Mouse (Mus musculus) cerebellum, postnatal 10 days (tissue): ENCODE data around the gene Ikzf3.
A peak's percentile ranks its signal among the peaks of the same experiment; 100 is the strongest.

Source experiments
- DNase-seq, 2 experiments: peaks; one replicate each; pipeline ENCODE4 v3.0.0; 2021; ENCODE audit warnings: mixed read lengths in 2 of 2

Gene Ikzf3

DNA sequence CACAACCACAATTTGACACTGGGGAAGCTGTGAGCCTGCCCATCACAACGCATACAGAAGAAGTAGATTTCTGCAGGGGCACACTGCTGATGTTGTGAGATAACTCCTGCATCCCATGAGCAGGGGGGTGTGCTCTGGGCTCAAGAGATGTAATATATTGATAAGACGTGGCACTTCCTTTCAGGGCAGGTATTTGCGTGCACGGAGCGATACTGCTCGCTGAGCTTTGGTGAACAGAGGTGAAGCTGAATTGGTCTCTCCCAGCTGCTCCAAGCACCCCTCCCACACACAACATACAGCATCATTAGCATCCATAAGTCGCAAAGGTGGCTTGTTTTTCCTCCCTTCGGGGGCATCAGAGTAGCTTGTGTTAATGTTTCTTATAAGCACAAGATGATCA lies 35.7 kb downstream of the Ikzf3 start:
- DNase-seq, result no peak

GRCm38 (mm10) chr11:98509434-98509833 lies 36.4 kb downstream of the Ikzf3 start:
- peak; percentile 82 to 91 for DNase-seq

DNA sequence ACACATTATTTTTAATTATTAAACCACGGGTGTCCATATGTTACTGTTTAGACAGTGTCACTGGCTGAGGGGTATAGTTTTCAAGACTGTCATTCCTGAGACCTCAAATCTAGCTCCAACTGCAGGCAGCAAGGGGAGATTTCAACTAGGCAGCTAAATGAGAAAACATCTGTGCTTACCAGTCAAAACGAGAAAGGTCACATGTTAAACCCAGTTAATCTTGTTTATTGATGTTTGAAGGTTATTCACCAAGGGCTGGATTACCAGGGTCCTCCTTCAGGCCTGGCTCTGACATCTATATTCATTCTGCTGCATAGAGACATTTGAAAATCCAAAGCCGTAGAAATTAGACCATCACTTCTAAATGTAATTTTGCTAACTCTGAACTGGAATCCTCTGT lies 40.9 kb downstream of the Ikzf3 start:
- DNase-seq, result no peak

DNA sequence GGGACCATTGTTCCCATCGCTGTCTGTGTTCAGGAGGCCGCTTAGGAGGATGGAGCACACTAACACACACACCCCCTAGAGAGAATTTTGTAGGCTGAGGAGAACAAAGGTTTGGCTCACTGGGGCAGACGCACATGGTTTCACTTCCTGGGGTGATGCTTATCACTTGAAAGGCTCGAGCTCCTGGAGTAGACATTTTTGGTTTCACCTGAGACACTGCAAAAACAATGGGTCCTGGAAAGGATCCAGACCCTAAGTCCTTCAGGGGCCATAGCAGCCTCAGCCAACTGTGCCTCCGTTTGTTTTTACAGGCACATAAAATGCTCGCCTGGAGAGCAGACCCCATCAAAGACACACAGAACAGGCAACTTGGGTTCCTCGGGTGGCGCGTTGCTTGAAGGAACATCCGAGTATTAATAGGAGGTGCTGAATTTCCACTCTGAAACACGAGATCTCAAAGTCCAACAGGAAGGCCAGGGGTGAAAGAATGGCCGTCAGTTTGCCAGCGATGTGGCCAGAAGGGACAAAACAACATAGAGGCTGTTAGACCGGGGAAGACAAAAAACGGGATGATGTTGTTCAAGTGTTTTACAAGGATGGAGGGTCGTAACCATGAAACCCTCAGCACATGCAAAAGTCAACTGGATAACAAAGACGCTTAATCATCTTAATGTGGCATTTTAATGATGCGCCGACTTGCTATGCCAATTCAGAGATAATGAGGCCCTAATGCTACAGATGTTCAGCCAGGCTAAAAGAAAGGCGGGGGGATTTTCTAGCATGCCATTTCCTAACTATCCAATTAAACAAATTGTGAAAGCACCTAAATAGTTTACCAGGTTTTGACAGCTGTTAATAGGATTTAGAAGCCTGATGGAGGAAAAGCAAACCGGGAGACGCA lies 48.2 kb downstream of the Ikzf3 start:
- DNase-seq, result no peak

DNA sequence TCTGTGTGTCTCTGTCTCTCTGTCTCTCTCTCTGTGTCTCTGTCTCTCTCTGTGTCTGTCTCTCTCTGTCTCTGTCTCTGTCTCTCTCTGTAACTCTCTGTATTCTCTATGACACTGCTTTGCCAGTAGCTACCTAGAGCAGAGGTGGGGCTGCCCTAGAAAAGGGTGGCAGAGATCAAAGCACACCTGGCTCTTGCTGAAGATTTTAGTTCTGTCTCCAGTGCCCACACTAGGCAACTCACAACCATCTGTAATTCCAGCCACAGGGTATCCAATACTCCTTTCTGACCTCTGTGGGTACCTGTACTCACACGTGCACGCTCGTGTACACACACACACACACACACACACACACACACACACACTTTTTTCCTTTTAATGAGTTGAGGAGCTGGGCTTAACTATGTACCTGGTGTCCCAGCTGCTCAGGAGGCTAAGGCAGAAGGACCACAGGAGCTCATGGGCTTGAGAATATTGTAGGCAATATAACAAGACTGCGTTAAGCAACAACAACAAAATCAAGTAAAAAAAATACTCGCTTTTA lies 50.6 kb downstream of the Ikzf3 start:
- no peak for DNase-seq

GRCm38 (mm10) chr11:98493394-98493793 lies 52.4 kb downstream of the Ikzf3 start:
- no peak for DNase-seq

DNA sequence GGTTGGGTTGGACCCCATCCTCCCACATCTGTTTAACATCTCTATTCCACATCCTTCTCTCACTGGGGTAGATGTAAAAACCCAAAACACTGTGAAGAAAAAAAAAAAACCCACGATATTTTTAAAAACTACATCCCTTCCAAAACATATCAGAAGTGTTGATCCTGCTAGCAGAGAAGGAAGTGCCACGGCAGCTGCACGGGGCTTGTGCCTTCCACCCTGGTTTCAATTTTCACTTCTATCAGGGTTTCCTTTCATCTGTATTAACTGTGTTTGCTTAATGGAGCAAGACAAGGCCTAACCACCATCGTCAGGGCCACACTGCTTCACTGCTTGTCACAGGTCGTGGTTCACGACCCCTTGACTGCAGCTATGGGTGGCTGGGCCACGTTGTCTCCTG lies 52.9 kb downstream of the Ikzf3 start:
- DNase-seq, result no peak

DNA sequence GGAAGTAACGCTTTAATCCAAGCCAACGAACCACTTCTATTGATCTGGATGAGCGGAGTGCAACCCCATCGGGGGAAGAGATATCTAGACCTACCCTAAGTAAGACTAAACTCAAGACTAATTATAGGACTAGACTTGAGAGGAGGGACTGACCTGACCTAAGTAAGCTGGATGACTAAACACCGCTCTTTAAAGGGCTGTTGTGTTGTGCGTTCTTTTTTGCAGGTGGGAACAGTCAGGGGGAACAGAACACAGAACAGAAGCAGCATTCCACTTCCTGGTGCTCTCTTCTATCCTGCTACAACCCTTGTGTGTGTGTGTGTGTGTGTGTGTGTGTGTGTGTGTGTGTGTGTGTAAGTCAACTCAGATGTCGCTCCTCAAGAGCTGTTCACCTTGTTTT lies 54.3 kb downstream of the Ikzf3 start:
- DNase-seq, result no peak

- DNase-seq, result no peak
Measured at GRCm38 (mm10) chr11:98488540-98489234, 57.1 kb downstream of the Ikzf3 start.

DNA sequence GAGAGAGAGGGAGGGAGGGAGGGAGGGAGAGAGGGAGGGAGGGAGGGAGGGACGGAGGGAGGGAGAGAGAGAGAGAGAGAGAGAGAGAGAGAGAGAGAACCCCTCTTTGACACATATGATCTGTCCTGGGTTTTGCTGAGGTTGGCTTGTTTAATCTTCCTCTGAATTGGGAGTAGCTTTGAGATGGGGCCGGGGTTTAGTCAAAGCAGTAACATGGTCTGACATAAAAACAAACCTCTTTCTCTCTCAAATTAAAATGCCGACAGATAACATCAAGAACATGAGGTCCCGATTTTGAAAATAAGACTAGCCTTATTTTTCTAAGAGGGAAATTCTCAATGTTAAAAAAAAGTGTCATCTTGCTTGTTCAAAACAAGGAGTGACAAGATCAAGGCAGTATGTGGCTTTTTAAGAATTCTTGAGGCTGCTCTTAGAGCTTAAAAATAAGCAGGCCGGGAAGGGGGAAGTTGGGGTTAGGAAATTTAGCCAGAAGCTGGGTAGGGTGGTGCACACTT lies 58.2 kb downstream of the Ikzf3 start:
- DNase-seq, result no peak

DNA sequence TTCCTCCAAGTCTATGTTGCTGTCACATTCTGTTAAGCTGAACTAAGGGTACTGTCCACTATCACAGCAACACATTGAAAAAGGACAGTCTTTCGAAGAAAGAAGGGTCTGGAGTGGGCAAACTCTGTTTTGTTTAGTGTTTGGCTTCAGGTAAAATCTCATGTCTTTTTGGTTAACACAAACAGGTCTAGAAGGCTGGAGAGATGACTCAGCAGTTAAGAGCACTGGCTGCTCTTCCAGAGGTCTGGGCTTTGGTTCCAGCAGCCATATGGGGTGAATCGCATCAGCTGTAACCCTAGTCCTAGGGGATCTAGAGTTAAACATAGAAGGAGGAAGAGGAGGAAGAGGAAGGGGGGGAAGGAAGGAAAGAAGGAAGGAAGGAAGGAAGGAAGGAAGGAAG lies 60.1 kb downstream of the Ikzf3 start:
- no peak for DNase-seq

GRCm38 (mm10) chr11:98482067-98482466 lies 63.8 kb downstream of the Ikzf3 start:
- no peak for DNase-seq

GRCm38 (mm10) chr11:98481231-98481630 lies 64.6 kb downstream of the Ikzf3 start:
- DNase-seq, result no peak

- no peak for DNase-seq
Measured at GRCm38 (mm10) chr11:98479940-98480497, 65.8 kb downstream of the Ikzf3 start.

DNA sequence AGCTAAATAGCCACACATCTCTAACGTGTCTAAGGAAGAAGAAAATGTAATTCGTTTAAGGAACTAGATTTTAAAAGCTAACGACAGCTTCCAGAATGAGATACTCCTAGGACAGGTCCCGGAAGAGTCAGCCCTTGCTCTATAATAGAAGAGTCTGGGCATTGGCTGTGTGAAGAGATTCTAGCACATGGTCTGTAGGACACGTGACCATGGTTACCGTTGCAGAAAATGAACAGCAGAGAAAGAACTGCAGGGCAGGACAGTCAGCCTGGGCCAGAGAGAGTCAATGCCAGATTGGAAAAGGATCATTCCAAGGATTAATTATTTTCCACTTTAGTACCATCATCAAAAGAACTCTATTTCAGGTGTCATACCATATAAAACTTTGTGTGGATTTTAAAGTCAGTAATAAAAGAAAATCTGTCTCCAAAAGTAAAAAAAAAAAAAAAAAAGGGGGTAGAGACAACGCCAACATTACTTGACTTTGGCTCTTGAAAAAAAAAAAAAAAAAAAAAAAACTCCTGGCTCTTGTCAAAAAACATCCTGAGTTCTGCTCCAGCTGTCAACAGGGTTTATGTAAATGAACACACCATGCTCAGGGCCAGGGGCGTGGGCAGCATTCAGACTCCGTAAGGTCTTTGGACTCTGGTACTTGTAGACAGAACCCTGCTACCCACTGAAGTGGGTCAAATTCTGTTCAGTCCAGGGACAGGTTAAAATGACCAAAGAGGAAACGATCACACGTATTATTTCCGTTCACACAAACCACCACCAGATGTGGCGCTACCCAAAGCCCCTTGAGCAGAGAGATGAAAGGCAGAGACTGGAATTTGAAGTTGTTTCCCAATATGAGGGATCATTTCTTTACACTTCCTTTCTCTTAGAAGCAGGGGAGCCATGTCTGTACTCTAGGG lies 66.5 kb downstream of the Ikzf3 start:
- peak; percentile 42 to 48 for DNase-seq

- no peak for DNase-seq
Measured at GRCm38 (mm10) chr11:98477011-98477701, 68.7 kb downstream of the Ikzf3 start.

GRCm38 (mm10) chr11:98476434-98476807 lies 69.4 kb downstream of the Ikzf3 start:
- DNase-seq, result no peak

DNA sequence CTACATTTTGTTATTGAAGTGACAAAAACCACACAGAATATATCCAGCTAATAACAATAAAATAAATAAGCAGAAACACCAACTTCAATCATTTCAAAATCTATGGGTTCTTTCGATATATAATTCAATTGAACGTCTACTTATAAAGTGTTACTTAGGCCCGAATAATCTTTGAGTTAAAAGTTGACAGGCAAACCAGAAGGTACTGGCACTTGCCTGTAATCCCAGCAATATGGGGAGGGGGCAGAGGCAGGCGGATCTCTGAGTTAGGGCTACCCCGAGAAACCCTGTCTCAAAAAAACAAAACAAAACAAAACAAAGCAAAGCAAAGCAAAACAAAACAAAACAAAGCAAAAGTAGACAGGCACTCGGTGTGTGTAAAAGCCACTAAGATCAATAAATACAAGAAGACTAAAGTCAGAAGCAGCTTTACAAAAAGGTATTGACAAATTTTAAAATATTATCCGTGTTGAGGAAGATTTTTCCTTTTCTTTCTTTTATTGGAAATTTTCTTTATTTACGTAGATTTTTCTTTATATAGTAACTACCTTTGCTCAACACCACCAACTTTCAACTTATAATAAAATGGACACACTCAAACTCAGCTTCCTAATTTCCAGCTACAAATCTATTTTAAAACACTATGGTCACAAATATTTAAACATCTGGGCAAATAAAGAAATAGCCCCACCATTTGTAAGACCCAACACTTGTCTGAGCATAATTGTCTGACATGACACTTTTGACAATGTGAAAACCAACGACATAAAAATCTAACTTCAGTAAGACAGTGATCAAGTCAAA lies 70.0 kb downstream of the Ikzf3 start:
- no peak for DNase-seq

DNA sequence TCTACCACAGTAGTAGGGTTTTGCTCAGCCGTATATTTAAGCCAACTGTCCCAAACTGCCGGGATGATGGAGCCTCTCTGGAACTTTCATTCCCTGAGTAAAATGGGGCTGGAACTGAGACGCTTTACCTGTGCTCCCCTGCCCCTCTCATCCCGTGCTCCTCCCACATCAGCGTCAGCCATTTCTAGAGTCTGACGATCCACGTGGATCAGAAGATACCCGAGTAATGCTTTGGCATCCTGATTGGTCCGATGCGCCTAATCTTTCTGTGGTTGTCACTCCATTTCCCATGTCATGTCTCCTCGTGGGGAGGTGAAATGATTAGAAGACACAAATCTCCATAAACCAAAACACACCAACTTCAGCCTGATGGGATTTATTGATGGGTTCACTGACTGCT lies 70.9 kb downstream of the Ikzf3 start:
- DNase-seq, result no peak

DNA sequence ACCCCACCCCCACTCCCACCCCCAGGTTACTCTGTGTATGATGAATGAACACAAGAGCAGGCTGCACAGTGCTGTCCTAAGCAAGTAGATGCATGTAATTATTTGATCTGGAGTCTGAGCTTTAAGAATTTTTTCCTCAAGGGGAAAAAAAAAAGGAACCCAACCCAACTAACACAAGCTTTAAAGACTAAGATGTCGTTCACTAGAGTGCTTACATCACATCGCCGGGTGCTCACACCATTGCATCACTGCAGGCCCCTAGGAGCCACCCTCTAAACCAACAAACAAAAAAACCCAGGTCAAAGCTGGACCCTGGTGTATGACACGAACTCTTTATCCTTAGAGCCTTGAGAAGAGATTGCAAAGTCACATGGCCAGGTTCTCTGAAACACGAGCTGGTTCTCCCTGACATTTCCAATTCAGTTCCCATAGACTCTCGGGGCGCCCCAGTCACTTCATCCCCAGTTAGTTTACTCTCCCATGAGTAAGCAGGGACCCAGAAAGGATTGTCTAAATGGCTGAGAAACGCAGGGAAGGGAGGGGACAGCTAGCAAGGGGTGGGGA lies 71.8 kb downstream of the Ikzf3 start:
- DNase-seq, result no peak
